10 mouse cellular contexts compared by ENCODE assay signal in the genomic region with DNA sequence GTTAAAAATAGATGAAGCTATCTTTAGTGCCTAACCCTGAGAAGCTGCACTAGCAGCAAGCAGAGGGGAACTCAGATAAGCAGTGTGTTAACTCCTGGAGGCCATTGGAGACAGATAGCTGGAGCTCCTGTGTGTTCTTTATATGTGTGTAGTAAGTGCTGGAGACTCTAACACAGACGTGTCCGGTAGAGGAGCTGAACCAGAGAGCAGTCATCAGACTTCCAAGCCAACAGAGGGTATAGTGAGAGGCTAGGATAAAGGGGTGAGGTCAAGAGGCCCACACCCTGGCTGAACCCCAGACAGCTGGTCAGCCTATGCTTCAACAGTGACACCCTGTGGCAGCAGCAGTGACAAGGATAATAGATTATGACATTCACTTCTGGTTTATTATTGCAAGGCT.
DNase-seq lines count a peak whose midpoint lies in the region; ATAC-seq and TF ChIP-seq lines count a peak whose summit lies in the region.
"Had no signal": no experiment of that assay in that cellular context is flagged by ENCODE, and none has a peak within 500 bp of the region (broad histone marks: within the 10 kb centered on the region; RNA-seq: fewer than 3 reads in every experiment).

No protein-coding gene starts in this region.

- H3K27me3 ChIP-seq in kidney, embryonic 16.5 days (ENCODE audit: insufficient read depth, low read length), result no peaks in the 10 kb centered on the region
- H3K27me3 ChIP-seq: limb, embryonic 15.5 days; stomach, embryonic 15.5 days had no signal

- H3K9me3 ChIP-seq in kidney, embryonic 16.5 days (ENCODE audit: low read length), result no peaks in the 10 kb centered on the region
- H3K9me3 ChIP-seq: limb, embryonic 15.5 days; stomach, embryonic 15.5 days had no signal

- H3K4me2 ChIP-seq in kidney, embryonic 16.5 days (replicated peaks; ENCODE audit: low read depth, low read length), result no peak overlapping the region
- H3K4me2 ChIP-seq: limb, embryonic 15.5 days; stomach, embryonic 15.5 days had no signal

- no peak for TF ChIP-seq POLR2A in brain, embryonic 14.5 days (IDR thresholded peaks at IDR 0.05; ENCODE audit: borderline replicate concordance, extremely low read depth, insufficient read depth, insufficient read length, poor library complexity, severe bottlenecking)

- no peaks in the 10 kb centered on the region for H3K4me1 ChIP-seq in kidney, embryonic 16.5 days (ENCODE audit: insufficient read depth, low read length)
- H3K4me1 ChIP-seq: limb, embryonic 15.5 days; stomach, embryonic 15.5 days had no signal

- no peak overlapping the region for H3K4me3 ChIP-seq in kidney, embryonic 16.5 days (ENCODE audit: low read length)
- H3K4me3 ChIP-seq: limb, embryonic 15.5 days; stomach, embryonic 15.5 days had no signal

- ATAC-seq in kidney, embryonic 16.5 days (ENCODE audit: low FRiP score, low TSS enrichment), result no peak

- H3K27ac ChIP-seq in kidney, embryonic 16.5 days (ENCODE audit: low read length), result no peak overlapping the region
- H3K27ac ChIP-seq: limb, embryonic 15.5 days; stomach, embryonic 15.5 days had no signal

- WGBS in kidney, embryonic 16.5 days, result 38% methylated on average over 2 of the region's 2 CpGs

- peak; percentile 8 for DNase-seq in adrenal gland, postnatal 10 days
- DNase-seq in adrenal gland, postnatal 4 days (ENCODE audit: low spot score in 2 of 2), result no peak
- DNase-seq in brain, embryonic 14.5 days (ENCODE audit: low read depth), result peak; percentile 20
- DNase-seq in heart, adult 18-20 months, result peak; percentile 38 to 63
- DNase-seq in layer of hippocampus, adult 9-10 months (ENCODE audit: low spot score), result peak; percentile 7
- peak; percentile 34 to 38 for DNase-seq in right cerebral cortex, adult 2 months (ENCODE audit: low spot score in 2 of 2)
- DNase-seq in lung, postnatal 25 days (ENCODE audit: low spot score), result no peak

- TF ChIP-seq CTCF in brain, embryonic 14.5 days (IDR thresholded peaks at IDR 0.05; ENCODE audit: borderline replicate concordance, extremely low read depth, insufficient read depth, insufficient read length), result peak; percentile 42; the same call in 1 of the 2 replicates

- H3K36me3 ChIP-seq in kidney, embryonic 16.5 days (ENCODE audit: insufficient read depth, low read length), result no peaks in the 10 kb centered on the region
- H3K36me3 ChIP-seq: limb, embryonic 15.5 days; stomach, embryonic 15.5 days had no signal

- no peak overlapping the region for H3K9ac ChIP-seq in kidney, embryonic 16.5 days (replicated peaks; ENCODE audit: low read length)
- H3K9ac ChIP-seq: limb, embryonic 15.5 days; stomach, embryonic 15.5 days had no signal

Comparison
In these comparisons a context has a peak if more than half of its experiments do, and no peak if none do; other contexts are left out.
1. DNase-seq: peak in adrenal gland, postnatal 10 days (single experiment), brain, embryonic 14.5 days (single experiment), heart, adult 18-20 months (2 of 2), layer of hippocampus, adult 9-10 months (single experiment) and right cerebral cortex, adult 2 months (2 of 2); none in adrenal gland, postnatal 4 days (0 of 2) and lung, postnatal 25 days (single experiment).